Mouse (Mus musculus) liver, embryonic 14.5 days (tissue): ENCODE results near the gene Chrm3.

Experiments used
- CTCF ChIP-seq: IDR thresholded peaks from 2 replicates; pipeline ENCODE4 v1.5.1; 2016; ENCODE audit warnings: antibody characterized with exemption, low read depth, control low read depth
- EP300 ChIP-seq: IDR thresholded peaks from 2 replicates; pipeline ENCODE4 v1.6.1; 2016; ENCODE audit warnings: antibody characterized with exemption, low read depth

DNA sequence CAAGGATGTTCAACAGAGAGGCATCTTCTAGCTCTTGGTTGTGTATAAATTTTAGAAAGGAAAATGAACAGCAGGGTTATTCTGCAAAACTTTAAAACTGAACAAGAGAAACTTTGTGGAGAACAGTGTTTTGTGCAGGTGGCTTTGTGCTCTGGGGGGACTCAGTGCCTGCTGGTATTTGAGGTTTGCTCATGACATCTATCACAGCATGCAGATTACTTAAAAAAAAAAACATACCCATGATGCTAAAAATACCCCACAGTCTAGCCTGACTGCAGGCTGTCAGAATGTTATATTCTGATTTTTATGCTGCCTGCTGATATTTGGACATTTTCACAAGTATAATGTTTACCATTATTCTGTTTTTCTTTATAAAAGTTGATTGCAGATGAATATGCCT, 456.2 kb downstream of the Chrm3 start:
- TF ChIP-seq CTCF (no peak), EP300 (no peak)
